Mouse (Mus musculus) forebrain, embryonic 13.5 days (tissue): Measurements from ENCODE around the gene Lhx6. TPM values are rescaled to one million over a fixed set of nuclear protein-coding genes. Genes with fewer than 3 reads are reported as not detected.

Source experiments
- ATAC-seq: fragments of 200-750 bp; cut with Nextera tagmentation; 2 replicates; pipeline ENCODE4 v1.8.0; 2017
- H3K27ac ChIP-seq: fragments of 300-500 bp; sonication (generic); 2 replicates; pipeline ENCODE4 v1.5.1; 2015; ENCODE audit warnings: inconsistent platforms, mild to moderate bottlenecking, moderate library complexity
- H3K27me3 ChIP-seq: fragments of 300-500 bp; sonication (generic); 2 replicates; pipeline ENCODE4 v1.6.1; 2015; ENCODE audit warnings: mild to moderate bottlenecking, inconsistent platforms
- H3K36me3 ChIP-seq: fragments of 300-500 bp; sonication (generic); 2 replicates; pipeline ENCODE4 v1.6.1; 2015; ENCODE audit warnings: mild to moderate bottlenecking, inconsistent platforms; ENCODE audit not compliant: poor library complexity, severe bottlenecking
- H3K4me1 ChIP-seq: fragments of 300-500 bp; sonication (generic); 2 replicates; pipeline ENCODE4 v1.6.1; 2015; ENCODE audit warnings: inconsistent platforms
- H3K4me2 ChIP-seq: fragments of 300-500 bp; sonication (generic); 2 replicates; pipeline ENCODE4 v1.6.1; 2015; ENCODE audit warnings: inconsistent platforms, mild to moderate bottlenecking, moderate library complexity
- H3K4me3 ChIP-seq: fragments of 300-500 bp; sonication (generic); 2 replicates; pipeline ENCODE4 v1.5.1; 2015; ENCODE audit warnings: mild to moderate bottlenecking, inconsistent platforms
- H3K9ac ChIP-seq: fragments of 300-500 bp; sonication (generic); 2 replicates; pipeline ENCODE4 v1.6.1; 2015; ENCODE audit warnings: mild to moderate bottlenecking, inconsistent platforms
- H3K9me3 ChIP-seq: fragments of 300-500 bp; sonication (generic); replicated peaks from 2 replicates; pipeline ENCODE4 v1.6.1; 2016; ENCODE audit warnings: inconsistent platforms
- WGBS: fragments of 180-500 bp; shearing (Covaris S2); methylation state at CpG from one replicate; pipeline ENCODE4 v1.1.7; 2015; 5-methylcytosine and 5-hydroxymethylcytosine counted together
- polyA plus RNA-seq: library from polyadenylated mRNA; unstranded; fragments of >200 nt; fragmentation: Nextera tagmentation; extraction: Ambion mirVana; gene quantifications from 2 replicates; pipeline ENCODE4 v1.2.1, GENCODE M21; 2015

Lhx6 gene
- polyA plus RNA-seq, 1 experiment from 2014 or later: 33.7 TPM

- ATAC-seq: no peak
- Histone ChIP-seq H3K9me3 (no peaks in the 10 kb centered on the region), H3K36me3 (no peaks in the 10 kb centered on the region), H3K27me3 (peaks cover 6% of the 10 kb centered on the region; the same call in 1 of the 2 replicates), H3K27ac (no peak overlapping the region), H3K4me2 (no peak overlapping the region), H3K9ac (no peak overlapping the region), H3K4me3 (no peak overlapping the region), H3K4me1 (no peaks in the 10 kb centered on the region)
- WGBS: 55% methylated on average over 3 of the region's 3 CpGs
Observed at GRCm38 (mm10) chr2:36056248-36056647, 49.0 kb downstream of the Lhx6 start.

- peaks cover 4% of the 10 kb centered on the region for H3K4me1 ChIP-seq
- H3K9me3 ChIP-seq: no peaks in the 10 kb centered on the region
- no peak overlapping the region for H3K9ac ChIP-seq
- H3K27me3 ChIP-seq: peaks cover 10% of the 10 kb centered on the region; the same call in 1 of the 2 replicates
- H3K27ac ChIP-seq: peak overlapping the region; percentile 5; the same call in 1 of the 2 replicates
- no peak overlapping the region for H3K4me2 ChIP-seq
- no peaks in the 10 kb centered on the region for H3K36me3 ChIP-seq
- 77% methylated on average over 3 of the region's 3 CpGs for WGBS
- ATAC-seq: no peak
- no peak overlapping the region for H3K4me3 ChIP-seq
Observed at GRCm38 (mm10) chr2:36053249-36053648, 52.0 kb downstream of the Lhx6 start.

- 0 out of 2 replicates have a peak, but pooled peaks cover 7% of the 10 kb centered on the region for H3K27me3 ChIP-seq
- H3K9me3 ChIP-seq: no peaks in the 10 kb centered on the region
- H3K4me2 ChIP-seq: peak overlapping the region; percentile 73
- 44% methylated on average over 10 of the region's 10 CpGs for WGBS
- H3K4me3 ChIP-seq: peak overlapping the region; percentile 77
- no peaks in the 10 kb centered on the region for H3K36me3 ChIP-seq
- ATAC-seq: peak; percentile 50
- peaks cover 13% of the 10 kb centered on the region for H3K4me1 ChIP-seq
- H3K9ac ChIP-seq: no peak overlapping the region
- H3K27ac ChIP-seq: no peak overlapping the region
Observed at GRCm38 (mm10) chr2:36049567-36049954, 55.6 kb downstream of the Lhx6 start.

GRCm38 (mm10) chr2:36048748-36049566, 56.3 kb downstream of the Lhx6 start, which contains the start of the genes Ndufa8 and Morn5:
TSS of gene Ndufa8 (minus strand) at chr2:36049406.
TSS of gene Morn5 (plus strand) at chr2:36049458.
- Histone ChIP-seq H3K4me2 (peak within 1 kb of the TSS; percentile 73), H3K9me3 (no peaks in the 10 kb centered on the region), H3K9ac (peak within 1 kb of the TSS; percentile 92), H3K36me3 (peaks cover 4% of the 10 kb centered on the region), H3K27ac (peak within 1 kb of the TSS; percentile 15; the same call in 1 of the 2 replicates), H3K4me3 (peak within 1 kb of the TSS; percentile 77), H3K27me3 (0 out of 2 replicates have a peak, but pooled peaks cover 4% of the 10 kb centered on the region), H3K4me1 (peaks cover 13% of the 10 kb centered on the region)
- WGBS: under 1% methylated on average over 44 of the region's 44 CpGs
- ATAC-seq: peak; percentile 97

GRCm38 (mm10) chr2:36048164-36048563, 57.0 kb downstream of the Lhx6 start:
- Histone ChIP-seq H3K36me3 (peaks cover 12% of the 10 kb centered on the region), H3K27me3 (0 out of 2 replicates have a peak, but pooled peaks cover 4% of the 10 kb centered on the region), H3K9ac (peak overlapping the region; percentile 92), H3K27ac (no peak overlapping the region), H3K4me1 (peaks cover 13% of the 10 kb centered on the region), H3K4me3 (peak overlapping the region; percentile 77), H3K4me2 (peak overlapping the region; percentile 73), H3K9me3 (no peaks in the 10 kb centered on the region)
- WGBS: 76% methylated on average over 8 of the region's 8 CpGs
- ATAC-seq: no peak

- Histone ChIP-seq H3K9ac (peak overlapping the region; percentile 23; the same call in 1 of the 2 replicates), H3K9me3 (no peaks in the 10 kb centered on the region), H3K4me2 (no peak overlapping the region), H3K36me3 (peaks cover 59% of the 10 kb centered on the region), H3K27me3 (no peaks in the 10 kb centered on the region), H3K4me1 (no peaks in the 10 kb centered on the region), H3K4me3 (no peak overlapping the region), H3K27ac (no peak overlapping the region)
- 85% methylated on average over 1 of the region's 1 CpGs for WGBS
- no peak for ATAC-seq
Observed at GRCm38 (mm10) chr2:36040872-36041271, 64.3 kb downstream of the Lhx6 start.

- no peak overlapping the region for H3K9ac ChIP-seq
- ATAC-seq: no peak
- WGBS: 85% methylated on average over 7 of the region's 7 CpGs
- no peak overlapping the region for H3K27ac ChIP-seq
- H3K4me3 ChIP-seq: no peak overlapping the region
- H3K4me2 ChIP-seq: no peak overlapping the region
- H3K4me1 ChIP-seq: no peaks in the 10 kb centered on the region
- H3K27me3 ChIP-seq: no peaks in the 10 kb centered on the region
- H3K9me3 ChIP-seq: no peaks in the 10 kb centered on the region
- H3K36me3 ChIP-seq: peaks cover 71% of the 10 kb centered on the region
Observed at GRCm38 (mm10) chr2:36039297-36039985, 65.8 kb downstream of the Lhx6 start.

- Histone ChIP-seq H3K9ac (no peak overlapping the region), H3K9me3 (no peaks in the 10 kb centered on the region), H3K36me3 (peaks cover 50% of the 10 kb centered on the region), H3K4me3 (no peak overlapping the region), H3K27ac (no peak overlapping the region), H3K27me3 (no peaks in the 10 kb centered on the region), H3K4me1 (no peaks in the 10 kb centered on the region), H3K4me2 (no peak overlapping the region)
- no peak for ATAC-seq
- 86% methylated on average over 11 of the region's 11 CpGs for WGBS
Observed at GRCm38 (mm10) chr2:36035413-36036081, 69.7 kb downstream of the Lhx6 start.

GRCm38 (mm10) chr2:36034898-36035297, 70.3 kb downstream of the Lhx6 start:
- Histone ChIP-seq H3K4me3 (no peak overlapping the region), H3K27ac (no peak overlapping the region), H3K36me3 (peaks cover 50% of the 10 kb centered on the region), H3K9ac (no peak overlapping the region), H3K27me3 (no peaks in the 10 kb centered on the region), H3K4me1 (no peaks in the 10 kb centered on the region), H3K4me2 (no peak overlapping the region), H3K9me3 (no peaks in the 10 kb centered on the region)
- ATAC-seq: no peak
- 92% methylated on average over 7 of the region's 7 CpGs for WGBS

GRCm38 (mm10) chr2:36033966-36034365, 71.2 kb downstream of the Lhx6 start:
- ATAC-seq: no peak

GRCm38 (mm10) chr2:36032884-36033283, 72.3 kb downstream of the Lhx6 start:
- ATAC-seq: no peak
- H3K4me1 ChIP-seq: 0 out of 2 replicates have a peak, but pooled peaks cover 3% of the 10 kb centered on the region
- no peak overlapping the region for H3K4me2 ChIP-seq
- H3K9me3 ChIP-seq: no peaks in the 10 kb centered on the region
- H3K27ac ChIP-seq: no peak overlapping the region
- H3K9ac ChIP-seq: no peak overlapping the region
- 85% methylated on average over 7 of the region's 7 CpGs for WGBS
- no peaks in the 10 kb centered on the region for H3K27me3 ChIP-seq
- H3K36me3 ChIP-seq: peaks cover 32% of the 10 kb centered on the region
- H3K4me3 ChIP-seq: no peak overlapping the region

More at GRCm38 (mm10) chr2:36033966-36034365, 71.2 kb downstream of the Lhx6 start:
- no peak overlapping the region for H3K9ac ChIP-seq
- peaks cover 42% of the 10 kb centered on the region for H3K36me3 ChIP-seq
- no peak overlapping the region for H3K4me3 ChIP-seq
- H3K27me3 ChIP-seq: no peaks in the 10 kb centered on the region
- no peaks in the 10 kb centered on the region for H3K4me1 ChIP-seq
- 83% methylated on average over 7 of the region's 7 CpGs for WGBS
- no peak overlapping the region for H3K4me2 ChIP-seq
- H3K9me3 ChIP-seq: no peaks in the 10 kb centered on the region
- no peak overlapping the region for H3K27ac ChIP-seq
